Comparison of ENCODE assay signal across 16 mouse cellular contexts in genomic region chr11:100964180-100964579, GRCm38 (mm10). TPM values are rescaled to one million over a fixed set of nuclear protein-coding genes. Genes with fewer than 3 reads are reported as not detected.
DNase-seq lines count a peak whose midpoint lies in the region; ATAC-seq and TF ChIP-seq lines count a peak whose summit lies in the region.
"Had no signal": no experiment of that assay in that cellular context is flagged by ENCODE, and none has a peak within 500 bp of the region (broad histone marks: within the 10 kb centered on the region; RNA-seq: fewer than 3 reads in every experiment).

No protein-coding gene starts in this region.

- peak overlapping the region; percentile 99 for H3K27ac ChIP-seq in gastrocnemius, adult 2 months
- peak overlapping the region; percentile 98 for H3K27ac ChIP-seq in heart, embryonic 16.5 days (ENCODE audit: low read length)
- peak overlapping the region; percentile 96 for H3K27ac ChIP-seq in brown adipose tissue, adult 24 weeks (replicated peaks; ENCODE audit: low read depth, low read length)
- H3K27ac ChIP-seq: forebrain, embryonic 10.5 days; hindbrain, embryonic 14.5 days; midbrain, embryonic 15.5 days had no signal

- H3K4me1 ChIP-seq in heart, embryonic 16.5 days (ENCODE audit: control insufficient read depth, insufficient read depth, low read length): peaks cover 78% of the 10 kb centered on the region
- H3K4me1 ChIP-seq in brown adipose tissue, adult 24 weeks (ENCODE audit: control insufficient read depth, insufficient read depth, insufficient read length, low read length): peaks cover 14% of the 10 kb centered on the region

- peak; percentile 53 for DNase-seq in gastrocnemius, adult 2 months
- no peak for DNase-seq in gastrocnemius, postnatal 36 days
- no peak for DNase-seq in heart, adult 9 months (ENCODE audit: low spot score in 2 of 2)
- no peak for DNase-seq in layer of hippocampus, adult 9-11 months
- no peak for DNase-seq in layer of hippocampus, adult 18-20 months (ENCODE audit: low spot score in 2 of 2)
- DNase-seq: B cell, adult 2 months; cerebellum, postnatal 10 days; kidney, adult 2 months; liver, embryonic 13.5 days had no signal

- H3K36me3 ChIP-seq in heart, embryonic 16.5 days (ENCODE audit: control insufficient read depth, insufficient read depth): peaks cover 12% of the 10 kb centered on the region
- no peaks in the 10 kb centered on the region for H3K36me3 ChIP-seq in myocyte (ENCODE audit: control insufficient read depth, insufficient read depth)
- H3K36me3 ChIP-seq: forebrain, embryonic 10.5 days; liver, embryonic 13.5 days; midbrain, embryonic 15.5 days had no signal

- intact Hi-C loops in gastrocnemius, adult 2 months (cut with DNase I): no loop called here
- intact Hi-C loops in gastrocnemius, postnatal 36 days (cut with DNase I): no loop called here

- peak overlapping the region; percentile 43 for H3K9ac ChIP-seq in heart, embryonic 16.5 days (ENCODE audit: low read length)
- H3K9ac ChIP-seq: hindbrain, embryonic 14.5 days; liver, embryonic 13.5 days; midbrain, embryonic 15.5 days had no signal

- H3K9me3 ChIP-seq in heart, embryonic 16.5 days (replicated peaks; ENCODE audit: control insufficient read depth, low read length): no peaks in the 10 kb centered on the region
- H3K9me3 ChIP-seq: forebrain, embryonic 10.5 days; liver, embryonic 13.5 days; midbrain, embryonic 15.5 days had no signal

- peaks cover 99% of the 10 kb centered on the region for H3K79me2 ChIP-seq in myocyte (ENCODE audit: control insufficient read depth, insufficient read depth)

- peak overlapping the region; percentile 3 for H3K4me2 ChIP-seq in heart, embryonic 16.5 days (ENCODE audit: low read depth, low read length)
- peak overlapping the region; percentile 81 for H3K4me2 ChIP-seq in myocyte (ENCODE audit: low read depth)
- H3K4me2 ChIP-seq: hindbrain, embryonic 14.5 days; liver, embryonic 13.5 days; midbrain, embryonic 15.5 days had no signal

- no peak for TF ChIP-seq POLR2A in myocyte (IDR thresholded peaks at IDR 0.05; ENCODE audit: insufficient read length, low read depth)

- H3K4me3 ChIP-seq in gastrocnemius, adult 2 months: peak overlapping the region; percentile 98
- H3K4me3 ChIP-seq in heart, embryonic 16.5 days (ENCODE audit: low read length): no peak overlapping the region
- peak overlapping the region; percentile 83 for H3K4me3 ChIP-seq in brown adipose tissue, adult 24 weeks (ENCODE audit: insufficient read depth, low read depth, low read length)
- H3K4me3 ChIP-seq in myocyte: no peak overlapping the region
- H3K4me3 ChIP-seq: forebrain, embryonic 10.5 days; liver, embryonic 13.5 days; midbrain, embryonic 15.5 days had no signal

- H3ac ChIP-seq in myocyte (ENCODE audit: control insufficient read depth, insufficient read length): no peak overlapping the region

- WGBS in heart, embryonic 16.5 days: 79% methylated on average over 7 of the region's 7 CpGs

- H3K27me3 ChIP-seq in heart, embryonic 16.5 days (ENCODE audit: control insufficient read depth, insufficient read depth, low read length): no peaks in the 10 kb centered on the region
- no peaks in the 10 kb centered on the region for H3K27me3 ChIP-seq in myocyte (ENCODE audit: control insufficient read depth, insufficient read depth, insufficient read length)
- H3K27me3 ChIP-seq: Patski had no signal

- no peak for TF ChIP-seq CTCF in gastrocnemius, adult 2 months (IDR thresholded peaks at IDR 0.05)

- ATAC-seq in heart, embryonic 16.5 days (replicated peaks; ENCODE audit: extremely low read depth, insufficient read depth, low FRiP score): no peak
- ATAC-seq: midbrain, embryonic 15.5 days; Patski had no signal

TF ChIP-seq in myocyte, 11 proteins besides CTCF, POLR2A, EP300 and RAD21:
- TF ChIP-seq MYOG (IDR thresholded peaks at IDR 0.05; ENCODE audit: control insufficient read depth in 1 of 3, insufficient read depth in 1 of 3, insufficient read length in 2 of 3, low read depth in 2 of 3) (no peak), TCF12 (IDR thresholded peaks at IDR 0.05; ENCODE audit: insufficient read depth, poor library complexity, severe bottlenecking) (no peak), CEBPB (IDR thresholded peaks at IDR 0.05; ENCODE audit: insufficient read depth, poor library complexity, severe bottlenecking) (no peak), POLR2AphosphoS2 (IDR thresholded peaks at IDR 0.05; ENCODE audit: insufficient read length, low read depth) (no peak), MAX (IDR thresholded peaks at IDR 0.05; ENCODE audit: low read depth) (no peak), REST (IDR thresholded peaks at IDR 0.05; ENCODE audit: insufficient read depth, insufficient read length) (no peak), USF1 (IDR thresholded peaks at IDR 0.05; ENCODE audit: low read depth) (no peak), MYOD1 (IDR thresholded peaks at IDR 0.05; ENCODE audit: control insufficient read depth in 1 of 3, insufficient read length in 2 of 3, low read depth in 2 of 3) (no peak), E2F4 (IDR thresholded peaks at IDR 0.05; ENCODE audit: insufficient read depth) (no peak)
TF ChIP-seq in myocyte: peak in this region for 0.

RNA-seq across cellular contexts. Expression of gene Cavin1, which starts 6.5 kb away (rescaled TPM):
- total RNA-seq in gastrocnemius, adult 2 months (2021): 100 to 1,000 TPM; 133 to 149 TPM
- total RNA-seq in gastrocnemius, postnatal 36 days (2021): 100 to 1,000 TPM; 148 to 153 TPM
- 428 and 460 TPM in 2 replicates for polyA plus RNA-seq in heart, embryonic 16.5 days (2015; fragmentation: Nextera tagmentation; extraction: Ambion mirVana)
- 242 and 279 TPM in 2 replicates for polyA plus RNA-seq in brown adipose tissue, adult 24 weeks (2012; ENCODE audit: insufficient read depth, insufficient read length, missing spikeins)
- polyA plus RNA-seq in myocyte (2012; fragmentation: generic; extraction: Trizol): 284 TPM
- total RNA-seq in layer of hippocampus, adult 18-20 months (2021): 10 to 100 TPM; 15.8 to 16.0 TPM

RNA-seq across cellular contexts. Expression of gene Stat3, which starts 24.8 kb away (rescaled TPM):
- total RNA-seq in gastrocnemius, adult 2 months (2021): 10 to 100 TPM; 40.6 to 44.2 TPM
- total RNA-seq in gastrocnemius, postnatal 36 days (2021): 10 to 100 TPM; 38.8 to 42.9 TPM
- polyA plus RNA-seq in heart, embryonic 16.5 days (2015; fragmentation: Nextera tagmentation; extraction: Ambion mirVana): 60.4 and 64.9 TPM in 2 replicates
- polyA plus RNA-seq in brown adipose tissue, adult 24 weeks (2012; ENCODE audit: insufficient read depth, insufficient read length, missing spikeins): 18.8 and 20.9 TPM in 2 replicates
- 93.7 TPM for polyA plus RNA-seq in myocyte (2012; fragmentation: generic; extraction: Trizol)
- total RNA-seq in layer of hippocampus, adult 18-20 months (2021): 10 to 100 TPM; 35.5 to 35.9 TPM

RNA-seq across cellular contexts. Expression of gene Atp6v0a1, which starts 45.1 kb away (rescaled TPM):
- total RNA-seq in gastrocnemius, adult 2 months (2021): 10 to 100 TPM; 59.6 to 65.2 TPM
- total RNA-seq in gastrocnemius, postnatal 36 days (2021): 10 to 100 TPM; 55.7 to 57.7 TPM
- polyA plus RNA-seq in heart, embryonic 16.5 days (2015; fragmentation: Nextera tagmentation; extraction: Ambion mirVana): 50.7 and 53.6 TPM in 2 replicates
- polyA plus RNA-seq in brown adipose tissue, adult 24 weeks (2012; ENCODE audit: insufficient read depth, insufficient read length, missing spikeins): 26.1 and 26.7 TPM in 2 replicates
- polyA plus RNA-seq in myocyte (2012; fragmentation: generic; extraction: Trizol): 45.0 TPM
- 100 to 1,000 TPM; 421 to 426 TPM for total RNA-seq in layer of hippocampus, adult 18-20 months (2021)

Comparison
In these comparisons a context has a peak if more than half of its experiments do, and no peak if none do; other contexts are left out.
1. H3K4me3 ChIP-seq: peak in gastrocnemius, adult 2 months (single experiment) and brown adipose tissue, adult 24 weeks (single experiment); none in heart, embryonic 16.5 days (single experiment) and myocyte (single experiment).
2. RNA of gene Cavin1, which starts 6.5 kb away (total RNA-seq): 148 to 153 TPM in gastrocnemius, postnatal 36 days and 133 to 149 TPM in gastrocnemius, adult 2 months; 15.8 to 16.0 TPM in layer of hippocampus, adult 18-20 months; every median in the first group is over 4 times any median in the second.
3. RNA of gene Atp6v0a1, which starts 45.1 kb away (total RNA-seq): 421 to 426 TPM in layer of hippocampus, adult 18-20 months; 59.6 to 65.2 TPM in gastrocnemius, adult 2 months and 55.7 to 57.7 TPM in gastrocnemius, postnatal 36 days; every median in the first group is over 4 times any median in the second.
4. Peak in every context shown above with its lines, with median percentiles within 50 percentile points of each other: H3K27ac ChIP-seq.